Mouse (Mus musculus): ENCODE measurements around the gene Tspan18. TPM values are rescaled to one million over a fixed set of nuclear protein-coding genes. Genes with fewer than 3 reads are reported as not detected.

The Tspan18 gene
- polyA plus RNA-seq, 1 experiment = 1.0 TPM

DNA sequence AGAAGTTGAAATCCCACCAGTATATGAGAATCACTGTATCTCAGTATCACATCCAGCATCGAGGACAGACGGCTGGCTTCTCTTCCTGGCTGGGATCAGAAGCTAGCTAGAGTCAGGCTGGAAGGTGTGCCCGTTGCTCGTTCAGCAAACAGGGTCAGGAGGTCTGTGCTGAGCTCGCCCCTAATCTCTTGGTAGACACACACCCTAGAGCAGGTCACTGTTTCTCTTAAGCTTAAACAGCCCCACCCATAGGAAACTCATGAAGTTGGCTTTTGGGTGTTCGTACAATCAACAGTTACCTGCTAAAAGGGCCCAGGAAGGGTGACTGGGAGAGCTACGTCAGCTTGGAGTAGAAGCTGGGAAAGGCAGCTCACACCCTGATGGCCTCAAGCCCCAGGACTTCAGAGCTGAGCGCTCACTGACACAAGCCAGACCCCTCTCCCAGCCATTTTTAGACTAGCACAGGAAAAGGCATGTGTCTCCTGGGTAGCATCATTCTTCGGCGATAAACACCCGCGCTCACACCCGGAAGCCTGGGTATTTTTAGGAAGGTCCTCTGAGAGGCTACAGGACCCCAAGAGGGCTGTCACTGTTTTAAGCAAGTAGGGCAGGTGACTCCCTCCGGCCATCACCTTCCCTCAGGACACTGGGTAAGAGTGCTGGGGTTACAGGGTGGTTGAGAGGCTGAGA lies 24.4 kb downstream of the Tspan18 start:
- Histone ChIP-seq H3K4me3 (ENCODE audit: low read depth, low read length) (no peak overlapping the region), H3K9me3 (replicated peaks; ENCODE audit: control insufficient read depth, insufficient read depth, low read length, poor library complexity, severe bottlenecking) (no peaks in the 10 kb centered on the region), H3K9ac (ENCODE audit: low read depth, poor library complexity, severe bottlenecking) (no peak overlapping the region), H3K27me3 (ENCODE audit: control insufficient read depth, insufficient read depth, low read length, poor library complexity, severe bottlenecking) (no peaks in the 10 kb centered on the region), H3K4me1 (ENCODE audit: control insufficient read depth, insufficient read depth, low read length) (no peaks in the 10 kb centered on the region), H3K27ac (ENCODE audit: insufficient read depth, low read length) (no peak overlapping the region), H3K36me3 (ENCODE audit: control insufficient read depth, insufficient read depth, low read length, poor library complexity, severe bottlenecking) (no peaks in the 10 kb centered on the region)
- TF ChIP-seq EP300 (IDR thresholded peaks at IDR 0.05; ENCODE audit: insufficient read depth, low read depth, low read length) = no peak

DNA sequence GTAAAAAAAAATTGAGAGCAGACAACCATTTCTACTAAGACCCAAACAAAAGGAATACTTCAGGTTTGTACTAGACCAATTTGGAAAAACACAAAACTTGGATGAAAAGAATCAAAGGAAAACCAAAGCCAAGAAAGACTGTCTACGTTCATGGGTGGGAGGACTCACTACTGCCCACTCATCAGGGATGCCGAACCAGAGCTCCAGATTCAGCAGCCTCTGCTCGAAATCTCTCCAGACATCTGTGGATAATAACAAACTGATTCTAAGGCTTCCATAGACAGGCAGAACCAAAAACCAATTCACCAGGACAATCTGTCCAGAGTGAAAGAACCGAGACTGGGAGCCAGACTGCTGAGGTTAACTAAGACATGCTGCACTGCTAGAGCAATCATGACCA lies 27.4 kb downstream of the Tspan18 start:
- no peaks in the 10 kb centered on the region for H3K36me3 ChIP-seq (ENCODE audit: control insufficient read depth, insufficient read depth, low read length, poor library complexity, severe bottlenecking)
- no peak for TF ChIP-seq EP300 (IDR thresholded peaks at IDR 0.05; ENCODE audit: insufficient read depth, low read depth, low read length)
- no peak for TF ChIP-seq POLR2A (IDR thresholded peaks at IDR 0.05; ENCODE audit: insufficient read depth, low read length)
- TF ChIP-seq CTCF (IDR thresholded peaks at IDR 0.05; ENCODE audit: low read depth, low read length) = no peak
- H3K4me3 ChIP-seq (ENCODE audit: low read depth, low read length) = no peak overlapping the region
- H3K4me1 ChIP-seq (ENCODE audit: control insufficient read depth, insufficient read depth, low read length) = no peaks in the 10 kb centered on the region
- H3K27me3 ChIP-seq (ENCODE audit: control insufficient read depth, insufficient read depth, low read length, poor library complexity, severe bottlenecking) = no peaks in the 10 kb centered on the region
- no peak overlapping the region for H3K9ac ChIP-seq (ENCODE audit: low read depth, poor library complexity, severe bottlenecking)
- no peaks in the 10 kb centered on the region for H3K9me3 ChIP-seq (replicated peaks; ENCODE audit: control insufficient read depth, insufficient read depth, low read length, poor library complexity, severe bottlenecking)
- no peak overlapping the region for H3K27ac ChIP-seq (ENCODE audit: insufficient read depth, low read length)

DNA sequence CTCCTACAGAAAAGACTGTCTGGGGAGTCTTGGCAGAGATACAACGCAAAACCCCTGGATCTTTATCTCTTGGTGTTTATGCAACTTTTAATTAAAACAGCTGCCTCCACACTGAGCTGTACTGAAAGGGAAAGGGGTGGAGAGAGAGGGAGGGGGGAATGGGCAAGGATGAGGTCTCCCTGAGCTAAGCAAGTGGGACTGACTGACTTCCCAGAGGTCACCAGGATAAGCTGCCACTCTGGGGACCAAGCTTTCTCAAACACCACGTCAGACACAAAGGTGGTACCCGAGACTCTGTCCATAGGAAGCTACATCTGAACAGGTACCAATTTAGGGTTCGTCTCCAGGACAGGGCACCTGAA lies 30.1 kb downstream of the Tspan18 start:
- Histone ChIP-seq H3K4me1 (ENCODE audit: control insufficient read depth, insufficient read depth, low read length) (no peaks in the 10 kb centered on the region), H3K4me3 (ENCODE audit: low read depth, low read length) (no peak overlapping the region), H3K27ac (ENCODE audit: insufficient read depth, low read length) (no peak overlapping the region), H3K27me3 (ENCODE audit: control insufficient read depth, insufficient read depth, low read length, poor library complexity, severe bottlenecking) (no peaks in the 10 kb centered on the region), H3K9ac (ENCODE audit: low read depth, poor library complexity, severe bottlenecking) (no peak overlapping the region), H3K36me3 (ENCODE audit: control insufficient read depth, insufficient read depth, low read length, poor library complexity, severe bottlenecking) (no peaks in the 10 kb centered on the region), H3K9me3 (replicated peaks; ENCODE audit: control insufficient read depth, insufficient read depth, low read length, poor library complexity, severe bottlenecking) (no peaks in the 10 kb centered on the region)
- no peak for TF ChIP-seq CTCF (IDR thresholded peaks at IDR 0.05; ENCODE audit: low read depth, low read length)
- no peak for TF ChIP-seq POLR2A (IDR thresholded peaks at IDR 0.05; ENCODE audit: insufficient read depth, low read length)
- no peak for TF ChIP-seq EP300 (IDR thresholded peaks at IDR 0.05; ENCODE audit: insufficient read depth, low read depth, low read length)

DNA sequence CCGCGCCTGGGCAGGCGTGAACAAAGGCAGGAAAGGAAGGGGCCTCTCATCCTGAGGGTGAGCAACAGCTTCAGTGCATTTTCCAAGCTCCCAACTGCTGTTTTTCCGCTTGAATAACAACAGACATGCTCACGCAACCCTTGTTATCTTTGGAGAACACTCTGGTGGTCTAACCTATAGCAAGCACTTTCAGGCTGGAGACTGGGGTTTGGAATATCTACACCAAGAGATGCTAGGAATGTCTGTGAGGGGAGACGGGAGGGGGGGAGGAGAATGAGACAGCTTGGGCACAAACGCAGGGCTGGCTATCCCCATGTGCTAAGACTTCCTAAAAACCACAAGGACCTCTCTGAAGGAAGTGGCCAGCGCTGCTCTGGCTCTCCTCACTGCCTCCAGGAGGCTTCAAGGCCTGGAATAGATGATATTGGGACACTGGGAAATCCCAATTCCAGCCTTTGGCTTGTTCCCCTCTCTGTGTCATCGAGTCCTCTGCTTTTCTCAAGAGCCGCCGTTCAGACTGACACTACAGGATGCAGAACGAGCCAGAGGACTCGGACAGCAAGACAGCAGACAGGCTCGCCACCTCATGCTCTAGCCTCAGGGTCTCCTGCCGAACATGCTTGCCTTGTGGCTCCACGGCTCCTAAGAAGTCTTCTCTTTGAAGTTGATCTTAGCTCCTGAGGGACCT lies 30.6 kb downstream of the Tspan18 start:
- Histone ChIP-seq H3K4me3 (ENCODE audit: low read depth, low read length) (no peak overlapping the region), H3K27me3 (ENCODE audit: control insufficient read depth, insufficient read depth, low read length, poor library complexity, severe bottlenecking) (no peaks in the 10 kb centered on the region), H3K9ac (ENCODE audit: low read depth, poor library complexity, severe bottlenecking) (no peak overlapping the region), H3K27ac (ENCODE audit: insufficient read depth, low read length) (no peak overlapping the region), H3K9me3 (replicated peaks; ENCODE audit: control insufficient read depth, insufficient read depth, low read length, poor library complexity, severe bottlenecking) (no peaks in the 10 kb centered on the region), H3K36me3 (ENCODE audit: control insufficient read depth, insufficient read depth, low read length, poor library complexity, severe bottlenecking) (no peaks in the 10 kb centered on the region), H3K4me1 (ENCODE audit: control insufficient read depth, insufficient read depth, low read length) (no peaks in the 10 kb centered on the region)
- TF ChIP-seq CTCF (IDR thresholded peaks at IDR 0.05; ENCODE audit: low read depth, low read length) (no peak), EP300 (IDR thresholded peaks at IDR 0.05; ENCODE audit: insufficient read depth, low read depth, low read length) (no peak), POLR2A (IDR thresholded peaks at IDR 0.05; ENCODE audit: insufficient read depth, low read length) (no peak)

DNA sequence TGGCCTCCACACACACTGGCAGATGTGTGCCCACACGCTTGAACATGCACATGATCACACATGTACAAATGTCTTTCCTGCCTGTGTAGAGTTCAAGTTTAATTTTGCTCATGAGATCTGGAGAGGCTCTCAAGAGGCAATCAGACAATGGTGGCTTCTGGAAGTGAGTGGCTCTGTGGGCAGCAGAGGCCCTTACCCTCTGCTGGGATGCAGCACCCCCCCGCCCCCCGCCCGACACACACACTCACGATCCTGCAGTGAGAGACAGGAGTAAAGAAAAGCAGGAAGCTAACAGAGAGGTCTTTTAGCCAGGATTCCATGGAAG lies 31.1 kb downstream of the Tspan18 start:
- no peak overlapping the region for H3K4me3 ChIP-seq (ENCODE audit: low read depth, low read length)
- no peak overlapping the region for H3K9ac ChIP-seq (ENCODE audit: low read depth, poor library complexity, severe bottlenecking)
- H3K27me3 ChIP-seq (ENCODE audit: control insufficient read depth, insufficient read depth, low read length, poor library complexity, severe bottlenecking) = no peaks in the 10 kb centered on the region
- no peaks in the 10 kb centered on the region for H3K36me3 ChIP-seq (ENCODE audit: control insufficient read depth, insufficient read depth, low read length, poor library complexity, severe bottlenecking)
- H3K9me3 ChIP-seq (replicated peaks; ENCODE audit: control insufficient read depth, insufficient read depth, low read length, poor library complexity, severe bottlenecking) = no peaks in the 10 kb centered on the region
- H3K27ac ChIP-seq (ENCODE audit: insufficient read depth, low read length) = no peak overlapping the region
- no peaks in the 10 kb centered on the region for H3K4me1 ChIP-seq (ENCODE audit: control insufficient read depth, insufficient read depth, low read length)
- TF ChIP-seq CTCF (IDR thresholded peaks at IDR 0.05; ENCODE audit: low read depth, low read length) (no peak), POLR2A (IDR thresholded peaks at IDR 0.05; ENCODE audit: insufficient read depth, low read length) (no peak), EP300 (IDR thresholded peaks at IDR 0.05; ENCODE audit: insufficient read depth, low read depth, low read length) (no peak)

DNA sequence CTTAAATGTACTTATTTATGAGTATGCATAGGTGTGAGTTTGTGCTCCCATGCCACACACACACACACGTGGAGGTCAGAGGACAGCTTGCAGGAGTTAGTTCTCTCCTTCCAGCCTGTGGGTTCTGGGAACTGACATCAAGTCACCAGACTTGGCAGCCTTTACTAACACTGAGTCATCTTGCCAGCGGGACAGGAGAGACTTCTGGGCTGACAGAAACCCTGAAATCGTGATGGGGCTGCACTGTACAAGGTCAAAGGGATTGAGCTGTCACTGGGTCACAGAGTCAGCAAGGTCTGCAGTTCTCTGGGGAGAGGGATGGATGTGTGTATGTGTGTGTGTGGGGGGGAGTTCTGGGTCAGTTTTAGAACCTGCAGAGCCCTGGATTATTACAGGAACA lies 36.6 kb downstream of the Tspan18 start:
- peaks cover 3% of the 10 kb centered on the region; the same call in 1 of the 2 replicates for H3K9me3 ChIP-seq (replicated peaks; ENCODE audit: control insufficient read depth, insufficient read depth, low read length, poor library complexity, severe bottlenecking)
- no peak overlapping the region for H3K9ac ChIP-seq (ENCODE audit: low read depth, poor library complexity, severe bottlenecking)
- no peak overlapping the region for H3K4me3 ChIP-seq (ENCODE audit: low read depth, low read length)

More for the DNA sequence above, 36.6 kb downstream of the Tspan18 start:
- H3K4me1 ChIP-seq (ENCODE audit: control insufficient read depth, insufficient read depth, low read length) = no peaks in the 10 kb centered on the region
- TF ChIP-seq CTCF (IDR thresholded peaks at IDR 0.05; ENCODE audit: low read depth, low read length) = no peak
- TF ChIP-seq POLR2A (IDR thresholded peaks at IDR 0.05; ENCODE audit: insufficient read depth, low read length) = no peak
- TF ChIP-seq EP300 (IDR thresholded peaks at IDR 0.05; ENCODE audit: insufficient read depth, low read depth, low read length) = no peak
- H3K27me3 ChIP-seq (ENCODE audit: control insufficient read depth, insufficient read depth, low read length, poor library complexity, severe bottlenecking) = no peaks in the 10 kb centered on the region
- H3K27ac ChIP-seq (ENCODE audit: insufficient read depth, low read length) = no peak overlapping the region
- no peaks in the 10 kb centered on the region for H3K36me3 ChIP-seq (ENCODE audit: control insufficient read depth, insufficient read depth, low read length, poor library complexity, severe bottlenecking)
